Comparison of ENCODE assay signal across 8 mouse cellular contexts in genomic region chr16:58512887-58513286, GRCm38 (mm10). TPM values are rescaled to one million over a fixed set of nuclear protein-coding genes. Genes with fewer than 3 reads are reported as not detected.
A peak's percentile ranks its signal among the peaks of the same experiment; 100 is the strongest.
DNase-seq lines count a peak whose midpoint lies in the region; ATAC-seq lines count a peak whose summit lies in the region.

No protein-coding gene starts in this region.

- intact Hi-C loops in gastrocnemius, postnatal 14 days (cut with DNase I; ENCODE audit: low total_unique reads), result no loop called here

- WGBS in forebrain, embryonic 16.5 days, result 17% methylated on average over 3 of the region's 3 CpGs
- 20% methylated on average over 3 of the region's 3 CpGs for WGBS in hindbrain, embryonic 16.5 days
- WGBS in midbrain, embryonic 13.5 days, result 24% methylated on average over 3 of the region's 3 CpGs

- no peaks in the 10 kb centered on the region for H3K9me3 ChIP-seq in forebrain, embryonic 16.5 days (ENCODE audit: control insufficient read depth, low read length)
- H3K9me3 ChIP-seq in hindbrain, embryonic 16.5 days (ENCODE audit: control insufficient read depth, low read length), result no peaks in the 10 kb centered on the region
- H3K9me3 ChIP-seq in midbrain, embryonic 13.5 days, result no peaks in the 10 kb centered on the region

- no peaks in the 10 kb centered on the region for H3K36me3 ChIP-seq in forebrain, embryonic 16.5 days (ENCODE audit: control insufficient read depth, insufficient read depth)
- no peaks in the 10 kb centered on the region for H3K36me3 ChIP-seq in hindbrain, embryonic 16.5 days (ENCODE audit: control insufficient read depth, insufficient read depth, low read length)
- no peaks in the 10 kb centered on the region for H3K36me3 ChIP-seq in midbrain, embryonic 13.5 days

- no peaks in the 10 kb centered on the region for H3K27me3 ChIP-seq in forebrain, embryonic 16.5 days (replicated peaks; ENCODE audit: control insufficient read depth, insufficient read depth, low read length)
- no peaks in the 10 kb centered on the region for H3K27me3 ChIP-seq in hindbrain, embryonic 16.5 days (replicated peaks; ENCODE audit: control insufficient read depth, insufficient read depth, low read length)
- no peaks in the 10 kb centered on the region for H3K27me3 ChIP-seq in midbrain, embryonic 13.5 days

- H3K9ac ChIP-seq in forebrain, embryonic 16.5 days (replicated peaks; ENCODE audit: low read depth, low read length), result no peak overlapping the region
- no peak overlapping the region for H3K9ac ChIP-seq in hindbrain, embryonic 16.5 days (ENCODE audit: low read depth, low read length)
- no peak overlapping the region for H3K9ac ChIP-seq in midbrain, embryonic 13.5 days (replicated peaks)

- H3K27ac ChIP-seq in forebrain, embryonic 16.5 days (ENCODE audit: low read length), result no peak overlapping the region
- no peak overlapping the region for H3K27ac ChIP-seq in hindbrain, embryonic 16.5 days (ENCODE audit: low read depth, low read length)
- no peak overlapping the region for H3K27ac ChIP-seq in midbrain, embryonic 13.5 days

- H3K4me3 ChIP-seq in forebrain, embryonic 16.5 days (replicated peaks; ENCODE audit: low read length), result no peak overlapping the region
- no peak overlapping the region for H3K4me3 ChIP-seq in hindbrain, embryonic 16.5 days (ENCODE audit: low read length)
- H3K4me3 ChIP-seq in midbrain, embryonic 13.5 days (replicated peaks), result no peak overlapping the region

- ATAC-seq in forebrain, embryonic 16.5 days, result peak; percentile 65
- peak; percentile 81 for ATAC-seq in hindbrain, embryonic 16.5 days
- peak; percentile 72 for ATAC-seq in midbrain, embryonic 13.5 days

- H3K4me2 ChIP-seq in forebrain, embryonic 16.5 days (ENCODE audit: low read length), result no peak overlapping the region
- no peak overlapping the region for H3K4me2 ChIP-seq in hindbrain, embryonic 16.5 days (ENCODE audit: low read length)
- no peak overlapping the region for H3K4me2 ChIP-seq in midbrain, embryonic 13.5 days (replicated peaks)

- DNase-seq in gastrocnemius, adult 18-20 months (ENCODE audit: low spot score), result peak; percentile 73
- no peak for DNase-seq in gastrocnemius, postnatal 14 days
- DNase-seq in adipocyte (ENCODE audit: low spot score), result peak; percentile 84
- DNase-seq in urinary bladder, postnatal 4 days (ENCODE audit: low spot score in 2 of 2), result no peak
- no peak for DNase-seq in thymus, postnatal 14 days

- peaks cover 3% of the 10 kb centered on the region; the same call in 1 of the 2 replicates for H3K4me1 ChIP-seq in forebrain, embryonic 16.5 days (replicated peaks; ENCODE audit: control insufficient read depth, insufficient read depth, low read length)
- H3K4me1 ChIP-seq in hindbrain, embryonic 16.5 days (ENCODE audit: control insufficient read depth, insufficient read depth, low read depth, low read length), result peaks cover 3% of the 10 kb centered on the region
- peaks cover 18% of the 10 kb centered on the region for H3K4me1 ChIP-seq in midbrain, embryonic 13.5 days (replicated peaks)

RNA-seq across cellular contexts. Expression of gene St3gal6, which starts 11.2 kb away (rescaled TPM):
- total RNA-seq in gastrocnemius, adult 18-20 months (2021), result 100 to 1,000 TPM; 166 to 178 TPM
- total RNA-seq in gastrocnemius, postnatal 14 days (2021), result 10 to 100 TPM; 45.5 to 50.0 TPM
- polyA plus RNA-seq in forebrain, embryonic 16.5 days (2015; fragmentation: Nextera tagmentation; extraction: Ambion mirVana), result 6.7 and 8.0 TPM in 2 replicates
- polyA plus RNA-seq in hindbrain, embryonic 16.5 days (2015; fragmentation: Nextera tagmentation; extraction: Ambion mirVana), result 17.7 TPM in 2 replicates
- 8.3 and 9.9 TPM in 2 replicates for polyA plus RNA-seq in midbrain, embryonic 13.5 days (2015; fragmentation: Nextera tagmentation; extraction: Ambion mirVana)

Comparison
In these comparisons a context has a peak if more than half of its experiments do, and no peak if none do; other contexts are left out.
1. DNase-seq: peak in gastrocnemius, adult 18-20 months (single experiment) and adipocyte (single experiment); none in gastrocnemius, postnatal 14 days (single experiment), urinary bladder, postnatal 4 days (0 of 2) and thymus, postnatal 14 days (single experiment).
2. Peak in every context shown above with its lines, with median percentiles within 50 percentile points of each other: ATAC-seq.